Mouse (Mus musculus) intestine, embryonic 16.5 days (tissue): Measurements from ENCODE around the gene Platr17. TPM values are rescaled to one million over a fixed set of nuclear protein-coding genes. Genes with fewer than 3 reads are reported as not detected.

ENCODE experiments used
- ATAC-seq: fragments of 200-750 bp; cut with Nextera tagmentation; 2 replicates; pipeline ENCODE4 v1.8.0; 2017; ENCODE audit warnings: moderate TSS enrichment, moderate library complexity
- H3K27ac ChIP-seq: fragments of 300-500 bp; sonication (generic); 2 replicates; pipeline ENCODE4 v1.5.1; 2014; ENCODE audit warnings: mild to moderate bottlenecking, low read length
- H3K27me3 ChIP-seq: fragments of 300-500 bp; sonication (generic); replicated peaks from 2 replicates; pipeline ENCODE4 v1.6.1; 2014; ENCODE audit warnings: low read length, control low read depth, mixed read lengths; ENCODE audit not compliant: control insufficient read depth, insufficient read depth
- H3K36me3 ChIP-seq: fragments of 300-500 bp; sonication (generic); 2 replicates; pipeline ENCODE4 v1.6.1; 2014; ENCODE audit warnings: low read length, control low read depth; ENCODE audit not compliant: control insufficient read depth, insufficient read depth
- H3K4me1 ChIP-seq: fragments of 300-500 bp; sonication (generic); 2 replicates; pipeline ENCODE4 v1.6.1; 2014; ENCODE audit warnings: low read length, control low read depth, mixed read lengths; ENCODE audit not compliant: control insufficient read depth, insufficient read depth
- H3K4me2 ChIP-seq: fragments of 300-500 bp; sonication (generic); 2 replicates; pipeline ENCODE4 v1.6.1; 2014; ENCODE audit warnings: low read depth, low read length, control low read depth
- H3K4me3 ChIP-seq: fragments of 300-500 bp; sonication (generic); 2 replicates; pipeline ENCODE4 v1.5.1; 2014; ENCODE audit warnings: mild to moderate bottlenecking, low read length
- H3K9ac ChIP-seq: fragments of 300-500 bp; sonication (generic); 2 replicates; pipeline ENCODE4 v1.6.1; 2014; ENCODE audit warnings: low read depth, low read length
- H3K9me3 ChIP-seq: fragments of 300-500 bp; sonication (generic); 2 replicates; pipeline ENCODE4 v1.6.1; 2016; ENCODE audit warnings: low read length, control low read depth; ENCODE audit not compliant: control insufficient read depth
- WGBS: fragments of 180-500 bp; shearing (Covaris S2); extraction: QIAGEN DNeasy Blood & Tissue Kit; methylation state at CpG from one replicate; pipeline ENCODE4 v1.1.7; 2014; 5-methylcytosine and 5-hydroxymethylcytosine counted together
- microRNA-seq: library from miRNA; unstranded; fragments of <30 nt; microRNA quantifications from one replicate; pipeline ENCODE4, GENCODE M21; 2016
- polyA plus RNA-seq: library from polyadenylated mRNA; unstranded; fragments of >200 nt; fragmentation: Nextera tagmentation; extraction: Ambion mirVana; gene quantifications from 2 replicates; pipeline ENCODE4 v1.2.1, GENCODE M21; 2015

The Platr17 gene
- polyA plus RNA-seq, 1 experiment from 2014 or later: not detected

- H3K4me2 ChIP-seq: peak overlapping the region; percentile 80
- H3K4me1 ChIP-seq: peaks cover 51% of the 10 kb centered on the region
- no peaks in the 10 kb centered on the region for H3K27me3 ChIP-seq
- 38% methylated on average over 5 of the region's 5 CpGs for WGBS
- H3K9me3 ChIP-seq: no peaks in the 10 kb centered on the region
- H3K36me3 ChIP-seq: peaks cover 1% of the 10 kb centered on the region; the same call in 1 of the 2 replicates
- no peak for ATAC-seq
- H3K9ac ChIP-seq: peak overlapping the region; percentile 95
- peak overlapping the region; percentile 84 for H3K4me3 ChIP-seq
- H3K27ac ChIP-seq: peak overlapping the region; percentile 85
Observed at GRCm38 (mm10) chr17:33953961-33954565, 49.1 kb downstream of the Platr17 start.

- peak overlapping the region; percentile 84 for H3K4me3 ChIP-seq
- peak overlapping the region; percentile 80 for H3K4me2 ChIP-seq
- no peaks in the 10 kb centered on the region for H3K9me3 ChIP-seq
- H3K4me1 ChIP-seq: peaks cover 45% of the 10 kb centered on the region
- peak overlapping the region; percentile 85 for H3K27ac ChIP-seq
- peaks cover 5% of the 10 kb centered on the region; the same call in 1 of the 2 replicates for H3K36me3 ChIP-seq
- H3K27me3 ChIP-seq: no peaks in the 10 kb centered on the region
- WGBS: under 1% methylated on average over 33 of the region's 33 CpGs
- ATAC-seq: peak; percentile 12
- H3K9ac ChIP-seq: peak overlapping the region; percentile 95
Observed at GRCm38 (mm10) chr17:33954646-33955554, 50.0 kb downstream of the Platr17 start.

- under 1% methylated on average over 50 of the region's 50 CpGs for WGBS
- Histone ChIP-seq H3K4me3 (peak within 1 kb of the TSS; percentile 84), H3K9me3 (no peaks in the 10 kb centered on the region), H3K36me3 (peaks cover 5% of the 10 kb centered on the region; the same call in 1 of the 2 replicates), H3K4me2 (peak within 1 kb of the TSS; percentile 89), H3K9ac (peak within 1 kb of the TSS; percentile 95), H3K4me1 (peaks cover 38% of the 10 kb centered on the region), H3K27ac (peak within 1 kb of the TSS; percentile 91), H3K27me3 (no peaks in the 10 kb centered on the region)
- peak; percentile 82 for ATAC-seq
Observed at GRCm38 (mm10) chr17:33955555-33956214, 50.8 kb downstream of the Platr17 start, which contains the start of the genes Vps52 and Rps18. Gene Vps52, plus strand, starts transcription at chr17:33955812. Gene Rps18, minus strand, starts transcription at chr17:33956001.

Small RNA genes within 50 kb of the gene (microRNA-seq; reads per million reads assigned to microRNA genes)
- not detected for gene Gm27740

Other genes starting within 250 kb of the Platr17 start
- 271 and 290 TPM in 2 replicates for gene Hnrnpm, start 218.3 kb upstream of the Platr17 start, polyA plus RNA-seq
- 50.4 and 54.7 TPM in 2 replicates for gene March2, start 186.5 kb upstream of the Platr17 start, polyA plus RNA-seq
- 193 and 220 TPM in 2 replicates for gene Rab11b, start 144.6 kb upstream of the Platr17 start, polyA plus RNA-seq
- 22.4 and 24.5 TPM in 2 replicates for gene Angptl4, start 123.3 kb upstream of the Platr17 start, polyA plus RNA-seq
- 22.7 and 23.5 TPM in 2 replicates for gene Kank3, start 94.6 kb upstream of the Platr17 start, polyA plus RNA-seq
- gene Rps28, start 80.6 kb upstream of the Platr17 start, polyA plus RNA-seq: 838 and 894 TPM in 2 replicates
- gene Ndufa7, start 80.6 kb upstream of the Platr17 start, polyA plus RNA-seq: 533 and 550 TPM in 2 replicates
- 47.6 and 53.8 TPM in 2 replicates for gene Cd320, start 62.0 kb upstream of the Platr17 start, polyA plus RNA-seq
- not detected in 2 replicates for gene Gm7029, start 31.3 kb upstream of the Platr17 start, polyA plus RNA-seq
- gene Kifc1, start 14.5 kb upstream of the Platr17 start, polyA plus RNA-seq: 5.9 and 7.0 TPM in 2 replicates
- 37.6 and 41.6 TPM in 2 replicates for gene Daxx, start 4.3 kb downstream of the Platr17 start, polyA plus RNA-seq
- 44.5 and 45.8 TPM in 2 replicates for gene Tapbp, start 10.8 kb downstream of the Platr17 start, polyA plus RNA-seq
- 12.9 and 15.0 TPM in 2 replicates for gene Zbtb22, start 10.8 kb downstream of the Platr17 start, polyA plus RNA-seq
- gene Rgl2, start 24.4 kb downstream of the Platr17 start, polyA plus RNA-seq: 24.4 and 25.9 TPM in 2 replicates
- 150 and 167 TPM in 2 replicates for gene Pfdn6, start 35.2 kb downstream of the Platr17 start, polyA plus RNA-seq
- gene Wdr46, start 35.5 kb downstream of the Platr17 start, polyA plus RNA-seq: 24.3 and 26.1 TPM in 2 replicates
- 12.6 and 15.5 TPM in 2 replicates for gene B3galt4, start 46.4 kb downstream of the Platr17 start, polyA plus RNA-seq
- 46.3 and 48.1 TPM in 2 replicates for gene Vps52, start 50.7 kb downstream of the Platr17 start, polyA plus RNA-seq
- 1,753 and 1,902 TPM in 2 replicates for gene Rps18, start 50.9 kb downstream of the Platr17 start, polyA plus RNA-seq
- gene H2-K1, start 95.2 kb downstream of the Platr17 start, polyA plus RNA-seq: 307 and 325 TPM in 2 replicates
- 9.3 and 12.1 TPM in 2 replicates for gene Ring1, start 119.5 kb downstream of the Platr17 start, polyA plus RNA-seq
- 66.0 and 66.7 TPM in 2 replicates for gene H2-Ke6, start 122.9 kb downstream of the Platr17 start, polyA plus RNA-seq
- gene Slc39a7, start 126.5 kb downstream of the Platr17 start, polyA plus RNA-seq: 171 and 176 TPM in 2 replicates
- gene Rxrb, start 126.7 kb downstream of the Platr17 start, polyA plus RNA-seq: 37.6 and 38.4 TPM in 2 replicates
- gene Col11a2, start 134.3 kb downstream of the Platr17 start, polyA plus RNA-seq: 0.20 and 0.45 TPM in 2 replicates
- gene H2-Oa, start 187.2 kb downstream of the Platr17 start, polyA plus RNA-seq: 0.62 and 0.95 TPM in 2 replicates
- 13.4 and 15.3 TPM in 2 replicates for gene H2-DMa, start 214.4 kb downstream of the Platr17 start, polyA plus RNA-seq
- 72.3 and 73.0 TPM in 2 replicates for gene Brd2, start 217.5 kb downstream of the Platr17 start, polyA plus RNA-seq
- gene H2-DMb2, start 238.2 kb downstream of the Platr17 start, polyA plus RNA-seq: 0.87 and 0.99 TPM in 2 replicates
- gene H2-DMb1, start 247.9 kb downstream of the Platr17 start, polyA plus RNA-seq: 3.0 and 3.6 TPM in 2 replicates